Mouse (Mus musculus) stomach, postnatal 0 days (tissue): Measurements from ENCODE around the gene Acoxl. TPM values are rescaled to one million over a fixed set of nuclear protein-coding genes. Genes with fewer than 3 reads are reported as not detected.

ENCODE experiments used
- ATAC-seq: fragments of 200-750 bp; cut with Nextera tagmentation; 2 replicates; pipeline ENCODE4 v1.8.0; 2017; ENCODE audit not compliant: low FRiP score, low TSS enrichment
- DNase-seq: peaks from one replicate; pipeline ENCODE4 v3.0.0-alpha.2; 2016; ENCODE audit warnings: low spot score
- H3K27ac ChIP-seq: fragments of 300-500 bp; sonication (generic); replicated peaks from 2 replicates; pipeline ENCODE4 v1.5.1; 2014; ENCODE audit warnings: mild to moderate bottlenecking, control low read depth
- H3K27me3 ChIP-seq: fragments of 300-500 bp; sonication (generic); 2 replicates; pipeline ENCODE4 v1.6.1; 2014; ENCODE audit warnings: low read length; ENCODE audit not compliant: control insufficient read depth, insufficient read depth
- H3K36me3 ChIP-seq: fragments of 300-500 bp; sonication (generic); 2 replicates; pipeline ENCODE4 v1.6.1; 2014; ENCODE audit warnings: low read length, mixed read lengths; ENCODE audit not compliant: control insufficient read depth, insufficient read depth
- H3K4me1 ChIP-seq: fragments of 300-500 bp; sonication (generic); replicated peaks from 2 replicates; pipeline ENCODE4 v1.6.1; 2014; ENCODE audit warnings: antibody characterized with exemption; ENCODE audit not compliant: control insufficient read depth, insufficient read depth
- H3K4me2 ChIP-seq: fragments of 300-500 bp; sonication (generic); replicated peaks from 2 replicates; pipeline ENCODE4 v1.6.1; 2014; ENCODE audit warnings: low read depth, mild to moderate bottlenecking, control low read depth, moderate library complexity
- H3K4me3 ChIP-seq: fragments of 300-500 bp; sonication (generic); 2 replicates; pipeline ENCODE4 v1.5.1; 2014; ENCODE audit warnings: low read depth, low read length, control low read depth
- H3K9ac ChIP-seq: fragments of 300-500 bp; sonication (generic); 2 replicates; pipeline ENCODE4 v1.6.1; 2014; ENCODE audit warnings: mild to moderate bottlenecking, low read length, control low read depth, mixed read lengths
- H3K9me3 ChIP-seq: fragments of 300-500 bp; sonication (generic); 2 replicates; pipeline ENCODE4 v1.6.1; 2016; ENCODE audit warnings: low read length; ENCODE audit not compliant: control insufficient read depth
- CTCF ChIP-seq: IDR thresholded peaks from 2 replicates; pipeline ENCODE4 v1.5.1; 2016; ENCODE audit warnings: antibody characterized with exemption, low read depth, mild to moderate bottlenecking, moderate library complexity
- EP300 ChIP-seq: optimal IDR thresholded peaks from 2 replicates; pipeline ENCODE3; 2016; ENCODE audit warnings: antibody characterized with exemption
- WGBS: fragments of 180-500 bp; shearing (Covaris S2); extraction: QIAGEN DNeasy Blood & Tissue Kit; methylation state at CpG from one replicate; pipeline ENCODE4 v1.1.7; 2014; 5-methylcytosine and 5-hydroxymethylcytosine counted together
- polyA plus RNA-seq: library from polyadenylated mRNA; unstranded; fragments of >200 nt; fragmentation: Nextera tagmentation; extraction: Ambion mirVana; gene quantifications from 2 replicates; pipeline ENCODE4 v1.2.1, GENCODE M21; 2015

Gene Acoxl
- polyA plus RNA-seq, 1 experiment from 2014 or later: 0.17 TPM

- WGBS: 92% methylated on average over 6 of the region's 6 CpGs
Observed at GRCm38 (mm10) chr2:128062756-128063155, 224.1 kb downstream of the Acoxl start.

GRCm38 (mm10) chr2:128065013-128065412 lies 226.3 kb downstream of the Acoxl start:
- H3K27me3 ChIP-seq: no peaks in the 10 kb centered on the region
- DNase-seq: no peak
- no peak for ATAC-seq
- no peak for TF ChIP-seq CTCF
- no peak for TF ChIP-seq EP300
- no peak overlapping the region for H3K4me3 ChIP-seq
- no peak overlapping the region for H3K9ac ChIP-seq
- H3K36me3 ChIP-seq: no peaks in the 10 kb centered on the region
- no peaks in the 10 kb centered on the region for H3K9me3 ChIP-seq
- WGBS: 90% methylated on average over 2 of the region's 2 CpGs
- no peak overlapping the region for H3K27ac ChIP-seq
- no peak overlapping the region for H3K4me2 ChIP-seq
- H3K4me1 ChIP-seq: no peaks in the 10 kb centered on the region

More at GRCm38 (mm10) chr2:128062756-128063155, 224.1 kb downstream of the Acoxl start:
- Histone ChIP-seq H3K4me2 (no peak overlapping the region), H3K4me3 (no peak overlapping the region), H3K27me3 (no peaks in the 10 kb centered on the region), H3K9me3 (no peaks in the 10 kb centered on the region), H3K9ac (no peak overlapping the region), H3K36me3 (no peaks in the 10 kb centered on the region), H3K27ac (no peak overlapping the region), H3K4me1 (no peaks in the 10 kb centered on the region)
- no peak for DNase-seq
- no peak for ATAC-seq
- TF ChIP-seq EP300: no peak
- TF ChIP-seq CTCF: no peak

GRCm38 (mm10) chr2:128065576-128065975 lies 226.9 kb downstream of the Acoxl start:
- H3K4me3 ChIP-seq: no peak overlapping the region
- no peaks in the 10 kb centered on the region for H3K4me1 ChIP-seq
- no peaks in the 10 kb centered on the region for H3K27me3 ChIP-seq
- ATAC-seq: no peak
- no peak for TF ChIP-seq CTCF
- TF ChIP-seq EP300: no peak
- no peak overlapping the region for H3K4me2 ChIP-seq
- no peaks in the 10 kb centered on the region for H3K36me3 ChIP-seq
- no peak overlapping the region for H3K27ac ChIP-seq
- H3K9me3 ChIP-seq: no peaks in the 10 kb centered on the region
- DNase-seq: no peak
- WGBS: 91% methylated on average over 2 of the region's 2 CpGs
- no peak overlapping the region for H3K9ac ChIP-seq

GRCm38 (mm10) chr2:128067162-128067561 lies 228.5 kb downstream of the Acoxl start:
- Histone ChIP-seq H3K9me3 (no peaks in the 10 kb centered on the region), H3K27ac (no peak overlapping the region), H3K27me3 (no peaks in the 10 kb centered on the region), H3K4me2 (no peak overlapping the region), H3K4me1 (no peaks in the 10 kb centered on the region), H3K36me3 (no peaks in the 10 kb centered on the region), H3K9ac (no peak overlapping the region), H3K4me3 (no peak overlapping the region)
- no peak for DNase-seq
- 65% methylated on average over 3 of the region's 3 CpGs for WGBS
- no peak for ATAC-seq
- TF ChIP-seq EP300: no peak
- no peak for TF ChIP-seq CTCF

- Histone ChIP-seq H3K4me1 (no peaks in the 10 kb centered on the region), H3K27ac (no peak overlapping the region), H3K9me3 (no peaks in the 10 kb centered on the region), H3K27me3 (no peaks in the 10 kb centered on the region), H3K9ac (no peak overlapping the region), H3K4me2 (no peak overlapping the region), H3K36me3 (no peaks in the 10 kb centered on the region), H3K4me3 (no peak overlapping the region)
- ATAC-seq: no peak
- DNase-seq: no peak
- no peak for TF ChIP-seq EP300
- 85% methylated on average over 7 of the region's 7 CpGs for WGBS
Observed at GRCm38 (mm10) chr2:128067596-128067995, 228.9 kb downstream of the Acoxl start.

- ATAC-seq (no peak), DNase-seq (no peak)
- Histone ChIP-seq H3K4me1 (no peaks in the 10 kb centered on the region), H3K4me3 (no peak overlapping the region), H3K27ac (no peak overlapping the region), H3K9me3 (no peaks in the 10 kb centered on the region), H3K27me3 (no peaks in the 10 kb centered on the region), H3K36me3 (no peaks in the 10 kb centered on the region), H3K9ac (no peak overlapping the region), H3K4me2 (no peak overlapping the region)
- no peak for TF ChIP-seq EP300
- no peak for TF ChIP-seq CTCF
- 53% methylated on average over 4 of the region's 4 CpGs for WGBS
Observed at GRCm38 (mm10) chr2:128068176-128068575, 229.5 kb downstream of the Acoxl start.
